Mouse (Mus musculus) CH12.LX (cell line): ENCODE measurements at regions not wholly inside any gene's neighbourhood (a gene's known extent, or its start where the extent isn't known, plus 50 kb on each side); places are given as distances from the start of the nearest gene placed in this dataset.

Experiments
- CTCF ChIP-seq, 2 experiments: IDR thresholded peaks in 1 of 2; conservative IDR thresholded peaks in 1 of 2; 2 replicates each; pipeline ENCODE4 v1.5.1; 2011 to 2012; ENCODE audit warnings: low read depth in 2 of 2, low read length in 2 of 2, improper control_type of control experiment in 1 of 2, inconsistent platforms in 1 of 2, mild to moderate bottlenecking in 1 of 2, moderate library complexity in 1 of 2
- EP300 ChIP-seq: IDR thresholded peaks from 2 replicates; pipeline ENCODE4 v1.6.1; 2011; ENCODE audit warnings: low read length, improper control_type of control experiment
- HCFC1 ChIP-seq: IDR thresholded peaks from 2 replicates; pipeline ENCODE4 v1.6.1; 2012; ENCODE audit warnings: low read depth, mild to moderate bottlenecking, inconsistent platforms, low read length, improper control_type of control experiment
- KAT2A ChIP-seq: IDR thresholded peaks from 2 replicates; pipeline ENCODE4 v1.6.1; 2012; ENCODE audit warnings: low read length, improper control_type of control experiment, inconsistent platforms; ENCODE audit not compliant: insufficient replicate concordance
- POLR2A ChIP-seq: IDR thresholded peaks from 2 replicates; pipeline ENCODE4 v1.6.1; 2011; ENCODE audit warnings: low read depth, mild to moderate bottlenecking, improper control_type of control experiment, low read length
- RAD21 ChIP-seq: IDR thresholded peaks from 2 replicates; pipeline ENCODE4 v1.6.1; 2011; ENCODE audit warnings: low read depth, mild to moderate bottlenecking, low read length, improper control_type of control experiment, moderate library complexity
- RCOR1 ChIP-seq: conservative IDR thresholded peaks from 2 replicates; pipeline ENCODE4 v1.6.1; 2012; ENCODE audit warnings: low read depth, mild to moderate bottlenecking, inconsistent platforms, low read length, improper control_type of control experiment
- ZC3H11A ChIP-seq: IDR thresholded peaks from 2 replicates; pipeline ENCODE4 v1.6.1; 2012; ENCODE audit warnings: low read depth, mild to moderate bottlenecking, inconsistent platforms, low read length, improper control_type of control experiment
- ZMIZ1 ChIP-seq: IDR thresholded peaks from 2 replicates; pipeline ENCODE4 v1.6.1; 2012; ENCODE audit warnings: low read depth, mild to moderate bottlenecking, inconsistent platforms, low read length, improper control_type of control experiment

DNA sequence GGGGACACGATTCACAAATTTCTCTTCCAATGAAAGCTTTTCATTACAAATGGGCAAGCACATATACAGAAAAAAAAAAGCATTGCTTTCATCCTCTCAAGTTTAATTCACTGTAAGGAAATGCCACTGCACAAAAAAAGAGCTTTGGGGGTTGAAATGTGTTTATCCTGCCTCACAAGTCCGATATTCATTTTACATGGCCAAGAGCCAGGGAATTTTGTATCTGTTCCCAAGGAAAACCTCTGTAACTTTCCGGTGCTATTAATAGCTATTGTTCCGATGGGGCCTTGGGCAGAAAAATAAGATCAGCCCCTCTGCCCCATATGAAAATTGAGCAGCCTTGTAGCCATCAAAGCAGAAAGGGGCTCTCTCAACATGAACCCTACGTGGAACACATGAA, 465.9 kb upstream of the Mki67 start:
- TF ChIP-seq POLR2A (no peak), EP300 (no peak), RAD21 (no peak), CTCF (conservative IDR thresholded peaks at IDR 0.05 in 1 of 2, IDR thresholded peaks at IDR 0.05 in 1 of 2; ENCODE audit: low read depth in 2 of 2, low read length in 2 of 2) (no peak), ZMIZ1 (no peak), KAT2A (no peak), RCOR1 (no peak), HCFC1 (no peak), ZC3H11A (no peak)
